Mouse (Mus musculus): ENCODE results near the gene Macc1.
A peak's percentile ranks its signal among the peaks of the same experiment; 100 is the strongest.

Gene Macc1

DNA sequence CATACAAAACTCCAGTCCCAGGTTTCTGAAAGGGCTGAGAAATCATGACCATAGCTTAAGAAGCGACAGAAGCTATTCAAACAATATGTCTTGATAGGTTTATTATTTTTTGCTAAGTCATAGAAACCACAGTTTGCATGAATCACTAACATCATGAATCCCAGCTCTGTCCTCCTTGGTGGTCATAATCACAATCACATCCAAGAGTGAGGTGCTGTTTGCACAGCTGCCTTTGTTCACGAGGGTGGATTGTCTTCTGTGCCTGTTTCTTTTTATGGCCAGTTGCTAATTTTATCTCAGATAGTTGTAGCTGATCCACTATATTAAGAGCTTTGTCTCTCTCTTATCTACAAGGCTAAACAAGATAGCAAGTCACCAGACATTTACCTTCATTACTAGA, 72.6 kb downstream of the Macc1 start:
- ATAC-seq (ENCODE audit: low TSS enrichment), result no peak

DNA sequence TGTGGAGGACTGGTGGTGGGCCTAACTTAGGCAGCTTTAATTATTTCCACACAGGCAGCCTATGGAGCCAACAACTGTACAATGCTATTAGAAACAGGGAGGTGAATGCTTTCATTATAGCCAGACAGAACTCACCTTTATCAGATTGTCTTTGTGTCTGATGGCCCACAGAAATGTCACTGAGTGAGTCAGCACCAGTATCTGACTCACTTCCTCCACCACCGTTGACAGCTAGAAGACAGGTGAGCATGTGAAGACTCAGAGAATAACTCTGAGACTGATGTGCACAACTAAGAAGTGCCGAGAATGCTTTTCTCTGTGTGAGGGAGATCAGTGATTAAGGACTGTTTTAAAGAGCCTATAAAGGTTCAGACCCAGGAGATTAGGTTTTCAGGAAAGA, 73.9 kb downstream of the Macc1 start:
- ATAC-seq (ENCODE audit: low TSS enrichment), result no peak

DNA sequence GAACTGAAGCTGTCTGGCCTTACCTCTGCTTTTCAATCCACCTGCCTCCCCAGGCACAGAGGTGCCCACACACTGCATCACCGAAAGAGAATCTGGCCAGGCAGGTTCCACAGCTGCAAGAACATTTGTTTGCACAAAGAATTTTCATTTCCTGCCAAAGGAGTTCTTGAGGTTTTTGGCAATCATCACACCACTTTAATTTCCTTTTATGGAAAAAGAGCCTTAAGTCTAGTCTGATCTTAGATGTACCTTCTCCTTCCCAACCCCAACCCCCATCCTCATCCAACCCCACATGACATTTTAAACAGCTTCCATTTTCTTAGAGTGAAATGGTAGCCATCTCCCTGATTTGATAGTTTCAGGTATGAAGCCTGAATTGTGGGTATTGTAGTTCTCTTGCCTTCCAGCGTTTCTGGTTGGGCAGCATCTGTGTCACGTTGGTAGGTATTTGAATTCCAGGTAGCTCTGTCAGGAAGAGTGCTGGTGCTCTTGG, 76.2 kb downstream of the Macc1 start:
- no peak for ATAC-seq (ENCODE audit: low TSS enrichment)

DNA sequence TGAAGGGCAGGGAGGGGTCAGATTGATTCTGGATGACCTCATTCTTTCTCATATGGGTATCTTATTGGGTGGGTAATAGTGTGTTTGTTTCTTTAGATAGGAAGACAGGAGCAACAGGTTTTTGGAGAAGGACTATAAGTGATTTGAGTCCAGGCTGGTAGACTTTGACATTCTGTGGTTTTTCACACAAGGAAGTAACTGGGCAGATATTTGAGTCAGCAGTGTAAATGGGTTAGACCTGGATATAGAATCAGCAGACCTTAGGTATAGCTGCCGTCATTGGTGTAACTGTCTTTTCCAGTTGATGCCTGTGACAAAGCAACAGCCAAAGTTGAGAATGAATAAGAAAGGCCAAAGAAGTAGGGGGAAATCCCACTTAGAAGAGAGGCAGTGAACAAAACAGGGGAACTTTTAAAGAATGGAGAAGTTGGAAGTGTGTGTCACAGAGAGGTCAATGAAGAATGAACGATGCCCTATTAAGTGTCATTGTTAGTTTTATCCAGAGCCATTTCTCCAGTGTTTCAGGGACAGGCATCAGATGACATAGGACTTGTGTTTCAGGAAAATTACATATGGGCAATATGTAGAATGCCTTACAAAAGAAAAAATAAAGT, 84.1 kb downstream of the Macc1 start:
- ATAC-seq (ENCODE audit: low TSS enrichment), result no peak

DNA sequence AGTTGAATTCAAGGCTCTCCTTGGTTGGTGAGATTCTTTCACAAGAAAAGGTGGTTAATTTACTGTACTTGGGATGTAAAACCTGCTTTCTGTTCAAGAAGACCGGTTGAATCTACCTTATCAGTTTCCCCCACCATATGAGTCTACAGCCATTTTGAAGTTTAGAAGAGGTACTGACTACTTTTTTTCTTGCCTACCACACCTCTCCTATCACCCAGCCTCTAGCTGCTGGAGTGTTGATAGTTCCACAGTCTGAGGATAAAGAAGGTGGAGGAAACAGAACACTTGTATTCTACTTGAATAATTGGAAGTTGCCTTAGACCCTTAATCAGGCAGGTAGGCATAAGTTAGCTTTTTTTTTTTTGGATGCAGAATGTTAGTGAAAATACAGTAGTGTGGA, 88.2 kb downstream of the Macc1 start:
- no peak for ATAC-seq (ENCODE audit: low TSS enrichment)

DNA sequence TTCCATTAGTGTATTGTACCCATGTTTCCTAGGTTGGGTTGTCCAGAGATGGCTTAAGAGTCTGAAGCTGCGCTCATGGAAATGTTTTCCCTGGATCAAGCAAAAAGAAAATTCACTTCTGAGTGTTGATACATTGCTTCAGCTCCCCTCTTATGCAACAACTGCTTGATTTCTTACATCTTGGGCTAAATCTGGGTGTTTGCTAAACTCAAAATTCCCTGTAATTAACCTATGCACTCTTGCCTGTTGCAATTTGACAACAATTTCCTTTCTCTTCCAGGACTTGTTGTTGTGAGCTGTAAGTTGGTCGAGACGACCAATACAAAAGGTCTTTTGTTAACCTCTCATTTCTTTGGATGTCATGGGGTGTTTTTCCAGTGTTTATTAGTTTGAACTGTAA, 88.7 kb downstream of the Macc1 start:
- ATAC-seq (ENCODE audit: low TSS enrichment), result no peak

DNA sequence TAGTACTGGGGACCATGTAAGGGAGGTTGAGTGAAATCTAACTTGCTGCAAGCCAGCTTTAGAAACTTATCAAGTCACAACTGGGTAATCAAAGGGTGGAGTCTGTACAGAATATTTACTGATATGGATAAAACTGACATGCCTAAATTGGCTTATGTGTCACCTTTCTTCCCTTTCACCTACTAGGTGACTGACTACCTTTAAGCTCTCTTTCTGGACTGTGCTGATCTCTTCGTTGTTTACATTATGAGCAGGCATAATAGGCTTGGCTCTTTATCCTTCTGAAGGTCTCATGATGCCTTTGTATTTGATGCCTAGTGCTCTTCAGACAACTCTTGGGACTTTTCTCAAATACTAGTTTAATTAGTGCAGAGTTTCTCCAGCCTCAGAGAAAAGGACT, 90.7 kb downstream of the Macc1 start:
- ATAC-seq (ENCODE audit: low TSS enrichment), result no peak

DNA sequence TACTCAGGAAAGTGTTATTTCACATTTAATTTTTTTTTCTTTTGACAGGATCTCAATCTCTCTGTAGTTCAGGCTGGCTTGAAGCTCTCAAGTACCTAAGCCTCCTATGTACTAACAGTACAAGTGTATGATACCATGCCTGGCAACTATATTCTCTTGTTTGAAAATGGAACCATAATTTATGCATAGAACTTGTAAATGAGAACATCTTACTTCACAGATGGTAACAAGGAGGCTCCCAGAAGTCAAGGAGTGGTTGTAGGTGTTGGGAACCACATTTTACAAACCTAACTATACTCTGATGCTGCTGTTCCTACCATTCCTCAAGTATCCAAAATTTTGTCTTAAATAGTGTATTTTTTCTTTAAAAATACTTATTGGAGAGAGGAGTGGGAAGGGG, 96.5 kb downstream of the Macc1 start:
- peak; percentile 98 for ATAC-seq (ENCODE audit: low TSS enrichment)

DNA sequence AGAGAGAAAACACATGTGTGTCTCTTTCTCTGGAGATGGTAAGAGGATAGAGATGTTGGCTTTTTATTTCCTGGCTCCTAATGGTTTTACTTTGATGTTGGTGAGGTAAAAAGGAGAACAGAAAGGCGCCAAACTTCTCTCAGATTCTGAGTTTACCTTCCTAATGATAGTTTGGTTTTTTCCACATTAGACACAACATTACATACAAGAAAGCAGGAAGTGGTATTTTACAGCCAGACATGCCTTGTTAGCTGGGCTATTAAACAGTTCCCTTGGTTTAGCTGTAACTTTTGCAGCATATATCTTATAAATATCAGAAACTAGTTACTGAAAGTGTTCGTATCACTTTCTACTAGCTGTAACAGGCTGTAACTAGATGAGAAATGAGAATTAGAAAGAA, 96.9 kb downstream of the Macc1 start:
- ATAC-seq (ENCODE audit: low TSS enrichment), result no peak

DNA sequence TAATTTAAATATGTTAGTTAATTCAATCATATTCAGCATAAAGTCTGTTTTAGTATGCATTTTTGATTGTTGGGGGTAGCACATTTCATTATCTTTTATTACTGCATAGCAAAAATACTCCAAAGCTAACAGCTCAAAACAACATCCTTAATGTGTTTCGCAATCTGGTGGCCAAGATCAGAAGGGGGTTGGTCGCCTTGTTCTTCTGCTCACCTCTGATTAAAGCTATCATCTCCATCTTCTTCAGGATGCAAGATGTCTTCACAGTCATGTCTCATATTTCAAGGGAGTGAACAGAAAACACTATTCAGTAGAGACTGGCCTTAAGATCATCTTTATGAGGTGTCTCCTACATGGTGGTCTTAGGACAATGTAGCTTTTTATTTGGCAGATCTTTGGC, 97.9 kb downstream of the Macc1 start:
- no peak for ATAC-seq (ENCODE audit: low TSS enrichment)

DNA sequence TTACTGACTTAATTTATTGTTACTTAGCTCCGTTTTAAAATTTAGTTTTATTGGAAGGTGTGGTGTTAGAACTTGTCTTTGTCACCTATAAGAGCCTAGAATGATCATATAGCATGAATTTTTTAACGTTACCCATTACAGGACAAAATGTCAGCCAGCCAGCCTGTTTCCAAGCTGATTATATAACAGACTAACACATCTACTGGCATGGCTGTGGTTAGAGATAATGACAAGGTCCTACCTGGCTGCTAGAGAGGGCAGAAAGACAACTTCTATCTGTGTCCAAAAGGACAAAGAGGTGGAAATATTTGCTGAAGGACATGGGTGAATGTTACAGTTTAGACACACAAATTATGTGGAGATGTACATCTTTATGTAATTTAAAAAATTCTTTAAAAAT, 101.8 kb downstream of the Macc1 start:
- ATAC-seq (ENCODE audit: low TSS enrichment), result no peak

DNA sequence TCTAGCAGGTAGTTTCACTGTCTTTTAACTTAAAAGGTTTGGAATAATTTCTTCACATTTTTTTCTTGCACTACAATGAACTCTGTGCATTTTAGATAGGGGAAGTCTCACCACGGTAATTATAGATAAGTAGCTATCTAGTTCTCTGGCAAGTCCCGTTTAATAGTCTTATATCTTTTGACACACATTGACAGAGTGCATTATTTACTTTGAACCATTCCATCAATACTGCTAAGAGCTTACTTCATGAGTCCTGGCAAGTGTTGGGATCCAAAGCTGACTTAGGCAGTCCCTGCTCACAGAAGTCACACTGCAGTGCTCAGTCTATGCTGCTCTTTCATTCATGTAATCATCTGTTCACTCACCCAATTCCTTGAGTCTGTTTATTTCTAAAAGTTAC, 111.7 kb downstream of the Macc1 start:
- no peak for ATAC-seq (ENCODE audit: low TSS enrichment)

DNA sequence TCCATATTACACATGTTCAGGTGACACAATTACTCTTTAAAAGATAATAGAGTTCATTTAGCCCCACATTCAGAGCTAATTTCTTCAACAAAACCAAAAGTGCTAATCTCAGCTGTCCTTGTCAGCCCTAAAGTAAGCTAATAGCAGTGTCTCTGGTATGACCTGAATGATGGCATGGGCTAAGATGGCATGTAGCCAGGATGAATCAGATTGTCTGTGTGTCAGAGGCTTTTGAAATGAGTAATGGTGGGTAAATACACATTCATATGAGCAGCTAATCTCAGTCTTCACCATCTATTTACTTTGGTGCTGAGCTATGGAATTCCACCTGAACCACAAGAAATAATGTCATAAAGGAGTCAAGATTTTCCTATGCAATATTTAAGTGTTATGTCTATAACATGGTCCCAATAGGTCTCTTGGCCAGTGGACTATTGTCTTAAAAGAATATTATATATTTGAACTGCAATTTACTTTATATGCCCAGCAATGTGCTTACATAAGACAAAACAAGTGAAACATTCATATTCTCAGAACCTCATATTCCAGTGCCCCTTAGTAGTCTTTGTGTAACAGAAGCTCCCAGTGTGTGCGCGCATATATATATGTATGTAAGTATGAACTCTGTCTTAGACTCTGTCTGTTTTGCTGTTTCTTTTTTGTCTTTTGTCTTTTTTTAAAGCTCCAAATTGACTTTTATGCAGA, 112.3 kb downstream of the Macc1 start:
- peak; percentile 23; the same call in 1 of the 2 replicates for ATAC-seq (ENCODE audit: low TSS enrichment)

DNA sequence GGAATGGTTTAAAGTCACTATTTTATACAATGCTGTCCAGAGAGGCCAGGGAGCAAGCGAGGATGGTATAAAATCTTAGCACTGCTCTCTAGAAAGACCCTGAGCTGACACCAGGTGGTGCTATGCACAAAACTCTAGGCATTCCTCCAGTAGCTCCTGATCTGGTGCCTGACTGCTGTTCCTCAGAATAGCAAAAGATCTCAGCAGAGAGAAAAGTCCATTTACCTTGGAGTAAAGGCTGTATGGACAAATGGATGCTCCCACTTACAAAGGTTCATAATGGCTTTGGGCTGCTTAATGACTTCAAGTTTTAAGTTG, 112.8 kb downstream of the Macc1 start:
- peak; percentile 97 for ATAC-seq (ENCODE audit: low TSS enrichment)

DNA sequence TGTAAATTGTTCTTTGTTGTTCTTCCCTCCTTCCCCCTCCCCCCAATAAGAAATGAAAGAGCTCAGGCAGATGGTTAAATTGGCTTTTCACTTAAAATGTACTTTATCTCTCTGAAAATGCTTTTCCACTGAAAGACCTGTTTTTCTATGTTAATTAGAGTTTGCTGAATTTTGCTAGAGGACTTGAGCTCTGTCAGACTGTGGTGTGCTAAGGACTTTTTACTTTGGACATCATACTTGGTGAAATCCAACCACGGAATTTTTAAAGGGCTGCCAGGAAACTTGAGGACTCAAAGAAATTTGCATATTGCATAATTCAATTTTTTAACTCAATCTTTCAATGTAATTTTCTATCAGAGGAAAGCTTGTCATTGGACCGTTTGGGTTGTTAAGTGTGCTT, 126.7 kb downstream of the Macc1 start:
- peak; percentile 77 for ATAC-seq (ENCODE audit: low TSS enrichment)

DNA sequence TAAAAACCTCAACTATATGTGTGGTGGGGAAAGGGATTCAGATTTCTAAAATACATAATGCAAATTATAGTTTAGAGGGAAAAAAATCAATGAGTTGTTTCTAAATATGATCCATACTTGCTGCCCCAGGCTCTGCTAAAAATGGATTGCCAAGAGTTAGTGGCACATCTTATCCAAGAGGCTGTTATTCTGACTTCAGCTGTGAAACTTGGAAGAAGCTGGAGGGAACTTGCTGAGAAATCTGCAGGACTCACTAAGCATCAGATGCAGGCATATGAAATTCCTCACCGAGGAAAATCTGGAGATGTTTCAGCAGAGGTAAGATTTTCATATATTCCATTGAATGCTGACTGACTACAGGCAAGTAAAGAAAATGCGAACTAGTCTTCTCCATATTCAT, 136.0 kb downstream of the Macc1 start:
- ATAC-seq (ENCODE audit: low TSS enrichment), result peak; percentile 96

DNA sequence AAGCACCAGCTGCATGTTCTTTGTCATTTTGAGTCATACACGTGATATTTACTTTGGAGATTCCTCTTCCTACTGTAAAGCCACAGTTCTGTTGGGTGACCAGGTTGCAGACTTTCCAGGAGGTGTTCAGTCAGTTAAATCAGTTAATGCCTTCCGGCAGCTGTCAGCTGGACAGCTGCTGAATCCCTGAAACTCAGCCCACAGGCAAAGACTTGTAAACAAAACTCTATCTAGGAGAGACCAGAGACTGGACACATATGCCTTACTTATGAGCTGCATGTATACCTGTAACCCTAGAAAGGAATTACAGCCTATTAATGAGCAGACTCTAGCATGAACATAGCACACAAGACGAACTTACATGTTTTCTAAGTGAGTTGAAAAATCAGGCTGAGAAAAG, 137.2 kb downstream of the Macc1 start:
- ATAC-seq (ENCODE audit: low TSS enrichment), result no peak

DNA sequence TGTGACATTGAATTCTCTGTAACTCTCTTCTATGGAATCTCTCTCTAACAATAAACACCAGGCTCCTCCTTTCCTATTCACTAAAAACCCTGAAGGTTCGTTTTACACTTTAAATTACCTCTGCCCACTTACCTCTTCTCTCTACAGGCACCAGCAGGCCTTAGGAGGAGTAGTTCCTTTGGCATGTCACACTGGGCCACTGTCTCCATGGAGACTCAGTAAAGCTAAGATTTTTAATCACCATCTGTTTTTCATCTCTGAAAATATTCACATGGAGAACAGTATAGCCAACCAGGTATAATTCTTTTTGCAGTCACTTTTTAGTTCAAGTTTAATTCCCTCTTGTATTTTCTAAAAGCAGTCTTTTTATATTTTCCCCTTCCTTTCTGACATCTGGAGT, 140.0 kb downstream of the Macc1 start:
- peak; percentile 81 for ATAC-seq (ENCODE audit: low TSS enrichment)

DNA sequence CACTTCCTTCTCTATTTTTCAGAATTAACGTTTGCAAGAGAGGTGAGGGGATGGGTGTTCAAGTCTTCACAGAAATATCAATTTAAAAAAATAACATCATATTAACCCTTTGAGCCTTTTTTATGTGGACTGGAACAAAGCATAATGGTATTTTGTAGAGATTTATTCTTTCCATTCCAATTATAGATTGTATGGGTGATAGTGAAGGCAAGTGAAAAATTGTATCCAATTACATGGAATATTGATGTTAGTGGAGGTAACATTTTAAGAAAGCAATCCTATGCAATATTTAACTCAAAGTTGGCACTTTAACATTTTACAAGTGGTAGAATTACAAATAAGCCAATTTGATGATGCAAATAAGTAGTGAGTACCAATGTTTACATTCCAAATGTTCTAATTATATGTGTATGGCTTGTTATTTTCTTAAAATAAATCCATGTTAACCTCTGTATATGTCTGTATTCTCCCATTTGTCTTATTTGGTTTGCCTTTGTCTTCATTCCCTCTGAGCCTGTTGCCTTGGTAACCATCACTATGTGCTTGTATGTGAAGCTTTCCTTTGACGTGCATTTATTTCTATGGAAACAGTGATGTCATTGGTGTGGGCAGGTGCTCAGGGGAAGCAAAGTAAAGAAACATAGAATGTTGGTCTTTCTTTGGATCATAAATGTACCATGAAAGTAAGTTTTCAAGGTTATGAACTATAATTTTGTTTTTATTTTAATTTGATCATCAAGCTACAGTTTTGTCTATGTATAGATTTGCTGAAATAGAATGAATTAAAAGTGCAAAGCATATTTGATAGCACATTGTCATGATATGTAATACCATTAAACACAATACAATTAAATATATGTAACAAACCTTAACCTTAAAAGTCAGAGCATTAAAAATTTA, 150.2 kb downstream of the Macc1 start:
- ATAC-seq (ENCODE audit: low TSS enrichment), result peak; percentile 98

DNA sequence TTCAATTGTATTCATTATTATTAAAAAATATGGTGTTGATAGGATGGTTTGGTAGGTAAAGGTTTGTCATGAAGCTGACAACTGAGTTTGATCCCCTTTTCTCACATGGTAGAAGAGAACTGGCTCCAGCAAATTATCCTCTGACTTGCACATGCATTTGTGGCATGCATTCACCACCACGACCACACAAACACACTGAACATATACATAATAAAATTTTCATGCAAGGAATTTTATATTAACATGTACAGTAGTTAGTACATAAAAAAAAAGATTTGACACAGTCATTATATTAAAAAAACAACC, 150.8 kb downstream of the Macc1 start:
- no peak for ATAC-seq (ENCODE audit: low TSS enrichment)

DNA sequence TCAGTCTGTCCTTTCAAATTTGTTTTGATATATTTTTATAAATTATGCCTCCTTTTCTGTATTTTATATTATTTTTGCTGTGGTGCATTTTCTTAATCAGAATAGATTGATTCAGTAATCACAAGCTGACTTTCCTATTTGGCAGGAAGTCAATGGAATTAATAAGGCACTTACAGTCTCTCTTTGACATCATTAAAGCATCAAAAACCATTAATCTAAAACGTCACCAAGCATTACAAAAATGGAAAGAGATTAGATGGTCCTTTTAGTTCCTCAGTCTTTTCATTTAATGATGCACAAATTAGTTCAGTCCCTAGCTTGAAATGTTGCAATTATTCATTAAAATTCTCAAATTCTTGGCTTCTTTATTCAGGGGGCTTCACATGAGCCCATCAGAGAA, 153.6 kb downstream of the Macc1 start:
- no peak for ATAC-seq (ENCODE audit: low TSS enrichment)

DNA sequence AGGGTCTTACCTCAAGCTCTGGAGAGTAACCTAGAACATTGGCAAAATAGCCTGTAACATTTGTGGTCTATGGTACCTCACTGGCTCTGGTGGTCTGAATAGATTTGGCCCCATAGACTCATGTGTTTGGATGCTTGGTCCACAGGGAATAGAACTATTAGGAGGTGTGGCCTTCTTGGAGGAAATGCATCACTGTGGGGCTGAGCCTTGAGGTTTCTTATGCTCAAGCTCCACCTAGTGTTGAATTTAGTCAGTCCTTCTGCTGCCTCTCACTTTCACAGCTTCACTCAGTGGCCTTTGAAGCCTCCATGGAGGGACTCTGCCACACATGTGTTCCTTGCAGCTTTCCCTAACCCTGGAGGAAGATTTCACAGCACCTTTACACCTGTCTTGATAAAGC, 156.2 kb downstream of the Macc1 start:
- no peak for ATAC-seq (ENCODE audit: low TSS enrichment)

DNA sequence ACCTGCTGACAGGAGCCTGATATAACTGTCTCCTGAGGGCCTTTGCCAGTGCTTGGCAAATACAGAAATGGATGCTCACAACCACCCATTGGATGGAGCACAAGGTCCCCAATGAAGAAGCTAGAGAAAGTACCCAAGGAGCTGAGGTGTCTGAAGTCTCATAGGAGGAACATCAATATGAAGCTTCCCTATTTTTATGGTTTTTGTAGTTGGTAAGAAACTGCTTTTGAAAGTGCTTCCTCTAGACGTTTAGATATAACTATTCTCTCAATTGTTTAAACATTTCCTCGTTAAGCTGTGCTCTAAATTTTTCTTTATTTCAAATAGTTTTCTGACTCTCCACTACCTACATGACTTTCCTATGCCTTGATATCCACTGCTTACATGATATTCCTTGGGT, 169.2 kb downstream of the Macc1 start:
- no peak for ATAC-seq (ENCODE audit: low TSS enrichment)
